ENCODE assay signal across 14 mouse cellular contexts in genomic region chr8:9607086-9607701, GRCm38 (mm10).
"Had no signal": no experiment of that assay in that cellular context is flagged by ENCODE, and none has a peak within 500 bp of the region (broad histone marks: within the 10 kb centered on the region; RNA-seq: fewer than 3 reads in every experiment).

No protein-coding gene starts in this region.

- H3K9me3 ChIP-seq: midbrain, embryonic 10.5 days; neural tube, embryonic 13.5 days; neural tube, embryonic 15.5 days had no signal

- H3K36me3 ChIP-seq: midbrain, embryonic 10.5 days; neural tube, embryonic 13.5 days; neural tube, embryonic 15.5 days had no signal

- H3K27ac ChIP-seq: midbrain, embryonic 10.5 days; neural tube, embryonic 13.5 days; neural tube, embryonic 15.5 days had no signal

- DNase-seq: lung, adult 18-20 months; lung, embryonic 14.5 days; lung, postnatal 10 days; lung, postnatal 4 days; midbrain, embryonic 14.5 days; right cerebral cortex, postnatal 14 days; thymus, adult 2 months; thymus, postnatal 25 days; thymus, postnatal 4 days had no signal

- H3K27me3 ChIP-seq: neural tube, embryonic 13.5 days; neural tube, embryonic 15.5 days had no signal

- H3K4me3 ChIP-seq: midbrain, embryonic 10.5 days; myocyte; neural tube, embryonic 13.5 days; neural tube, embryonic 15.5 days had no signal

- ATAC-seq: midbrain, embryonic 16.5 days had no signal

- H3K4me2 ChIP-seq: lung, embryonic 14.5 days; neural tube, embryonic 13.5 days; neural tube, embryonic 15.5 days had no signal

- H3K9ac ChIP-seq: lung, embryonic 14.5 days; neural tube, embryonic 13.5 days; neural tube, embryonic 15.5 days had no signal
